Mouse (Mus musculus) liver, adult 2 months (tissue): ENCODE measurements at regions not wholly inside any gene's neighbourhood (a gene's known extent, or its start where the extent isn't known, plus 50 kb on each side); places are given as distances from the start of the nearest gene placed in this dataset.

Source experiments
- DNase-seq: peaks from one replicate; pipeline ENCODE4 v3.0.0-alpha.2; 2011; ENCODE audit warnings: low read depth, low spot score; ENCODE audit errors: extremely low read depth
- H3K27ac ChIP-seq: fragments of 200-500 bp; replicated peaks from 2 replicates; pipeline ENCODE4 v1.5.1; 2012; ENCODE audit warnings: low read depth, mild to moderate bottlenecking, control low read depth, inconsistent platforms, low read length; ENCODE audit not compliant: insufficient read depth
- H3K27me3 ChIP-seq: fragments of 200-500 bp; 2 replicates; pipeline ENCODE4 v1.6.1; 2012; ENCODE audit warnings: mild to moderate bottlenecking, moderate library complexity, low read length, inconsistent platforms; ENCODE audit not compliant: control insufficient read depth, insufficient read depth
- H3K36me3 ChIP-seq: fragments of 200-500 bp; 2 replicates; pipeline ENCODE4 v1.6.1; 2012; ENCODE audit warnings: low read length, inconsistent platforms; ENCODE audit not compliant: control insufficient read depth, insufficient read depth
- H3K4me1 ChIP-seq: fragments of 200-500 bp; 2 replicates; pipeline ENCODE4 v1.6.1; 2011; ENCODE audit warnings: low read length; ENCODE audit not compliant: control insufficient read depth, insufficient read depth
- H3K4me3 ChIP-seq: fragments of 200-500 bp; 2 replicates; pipeline ENCODE4 v1.5.1; 2011; ENCODE audit warnings: low read depth, mild to moderate bottlenecking, control low read depth, low read length, moderate library complexity; ENCODE audit not compliant: insufficient read depth
- H3K79me2 ChIP-seq: fragments of 200-500 bp; 2 replicates; pipeline ENCODE4 v1.6.1; 2012; ENCODE audit warnings: inconsistent platforms, mild to moderate bottlenecking, low read length, moderate library complexity; ENCODE audit not compliant: control insufficient read depth, insufficient read depth
- H3K9ac ChIP-seq: fragments of 200-500 bp; 2 replicates; pipeline ENCODE4 v1.6.1; 2012; ENCODE audit warnings: low read depth, mild to moderate bottlenecking, control low read depth, inconsistent platforms, low read length
- CTCF ChIP-seq: fragments of 200-500 bp; IDR thresholded peaks from 2 replicates; pipeline ENCODE4 v1.5.1; 2011; ENCODE audit warnings: low read depth, low read length, control low read depth
- POLR2A ChIP-seq: fragments of 200-500 bp; IDR thresholded peaks from 2 replicates; pipeline ENCODE4 v1.6.1; 2011; ENCODE audit warnings: low read length, control low read depth; ENCODE audit not compliant: insufficient read depth; ENCODE audit errors: extremely low read depth
- WGBS: fragments of 180-500 bp; shearing (Covaris S2); methylation state at CpG from one replicate; pipeline ENCODE4 v1.1.7; 2018; 5-methylcytosine and 5-hydroxymethylcytosine counted together

- Histone ChIP-seq H3K79me2 (no peaks in the 10 kb centered on the region), H3K27me3 (no peaks in the 10 kb centered on the region), H3K27ac (no peak overlapping the region), H3K4me1 (peaks cover 5% of the 10 kb centered on the region), H3K4me3 (no peak overlapping the region), H3K9ac (no peak overlapping the region), H3K36me3 (no peaks in the 10 kb centered on the region)
- DNase-seq, result no peak
- whole genome bisulfite sequencing, result 79% methylated on average over 6 of the region's 6 CpGs
- no peak for TF ChIP-seq POLR2A
- no peak for TF ChIP-seq CTCF
Observed at GRCm38 (mm10) chr11:22633961-22634360, 122.1 kb downstream of the Tmem17 start.

DNA sequence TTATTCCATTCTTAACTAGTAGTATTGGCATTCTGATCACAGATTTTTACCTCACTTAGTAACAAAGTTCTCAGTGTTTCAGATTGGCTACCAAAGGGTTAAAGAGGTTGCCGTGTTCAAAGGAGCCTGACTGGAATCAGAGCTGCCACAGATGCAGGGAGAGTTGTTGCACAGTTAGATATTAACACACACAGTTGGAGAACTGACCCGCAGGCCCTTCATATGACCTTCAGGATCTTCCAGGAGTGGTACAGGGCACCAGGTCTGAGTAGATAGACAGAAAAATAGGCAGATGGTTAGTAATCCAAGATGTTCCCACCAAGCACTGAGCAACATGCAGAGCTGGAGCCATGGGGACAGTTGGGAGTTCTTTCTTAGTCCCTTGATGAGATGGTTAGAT is 123.1 kb downstream of the Tmem17 start:
- H3K4me3 ChIP-seq, result no peak overlapping the region
- WGBS, result 32% methylated on average over 2 of the region's 2 CpGs
- H3K4me1 ChIP-seq, result peaks cover 4% of the 10 kb centered on the region
- no peaks in the 10 kb centered on the region for H3K79me2 ChIP-seq
- H3K27ac ChIP-seq, result no peak overlapping the region
- TF ChIP-seq POLR2A, result no peak
- DNase-seq, result no peak
- no peaks in the 10 kb centered on the region for H3K27me3 ChIP-seq
- H3K9ac ChIP-seq, result no peak overlapping the region
- H3K36me3 ChIP-seq, result no peaks in the 10 kb centered on the region

GRCm38 (mm10) chr11:22636321-22636720 is 124.4 kb downstream of the Tmem17 start:
- Histone ChIP-seq H3K4me3 (no peak overlapping the region), H3K9ac (no peak overlapping the region), H3K36me3 (no peaks in the 10 kb centered on the region), H3K79me2 (no peaks in the 10 kb centered on the region), H3K4me1 (peaks cover 3% of the 10 kb centered on the region), H3K27me3 (no peaks in the 10 kb centered on the region), H3K27ac (peak overlapping the region; percentile 25; the same call in 1 of the 2 replicates)
- 79% methylated on average over 7 of the region's 7 CpGs for WGBS
- no peak for TF ChIP-seq CTCF
- TF ChIP-seq POLR2A, result no peak
- no peak for DNase-seq

GRCm38 (mm10) chr11:22636761-22637557 is 125.1 kb downstream of the Tmem17 start:
- peak; percentile 24 for DNase-seq
- H3K27ac ChIP-seq, result peak overlapping the region; percentile 24; the same call in 1 of the 2 replicates
- TF ChIP-seq POLR2A (no peak), CTCF (no peak)

GRCm38 (mm10) chr11:22638171-22638570 is 126.3 kb downstream of the Tmem17 start:
- Histone ChIP-seq H3K27me3 (no peaks in the 10 kb centered on the region), H3K9ac (no peak overlapping the region), H3K4me1 (no peaks in the 10 kb centered on the region), H3K36me3 (no peaks in the 10 kb centered on the region), H3K27ac (no peak overlapping the region), H3K79me2 (no peaks in the 10 kb centered on the region), H3K4me3 (no peak overlapping the region)
- TF ChIP-seq POLR2A, result no peak
- TF ChIP-seq CTCF, result no peak
- WGBS, result 88% methylated on average over 6 of the region's 6 CpGs
- no peak for DNase-seq

More at GRCm38 (mm10) chr11:22636761-22637557, 125.1 kb downstream of the Tmem17 start:
- H3K36me3 ChIP-seq, result no peaks in the 10 kb centered on the region
- H3K27me3 ChIP-seq, result no peaks in the 10 kb centered on the region
- H3K4me3 ChIP-seq, result no peak overlapping the region
- H3K4me1 ChIP-seq, result peaks cover under 1% of the 10 kb centered on the region; the same call in 1 of the 2 replicates
- H3K9ac ChIP-seq, result no peak overlapping the region
- 79% methylated on average over 9 of the region's 9 CpGs for WGBS
- no peaks in the 10 kb centered on the region for H3K79me2 ChIP-seq

- Histone ChIP-seq H3K27ac (no peak overlapping the region), H3K4me3 (no peak overlapping the region), H3K79me2 (no peaks in the 10 kb centered on the region), H3K36me3 (no peaks in the 10 kb centered on the region), H3K4me1 (no peaks in the 10 kb centered on the region), H3K9ac (no peak overlapping the region), H3K27me3 (no peaks in the 10 kb centered on the region)
- 81% methylated on average over 2 of the region's 2 CpGs for WGBS
- TF ChIP-seq CTCF, result no peak
- TF ChIP-seq POLR2A, result no peak
- DNase-seq, result no peak
Observed at GRCm38 (mm10) chr11:22638700-22639099, 126.8 kb downstream of the Tmem17 start.
